Mouse (Mus musculus) bone marrow, adult 2 months (tissue): ENCODE results near the gene Dynlt1f.
"Not testable (repeated sequence)": the region's sequence is repeated elsewhere in the genome, so short reads cannot be mapped to it uniquely, and the experiment has no call there.

Experiments used
- CTCF ChIP-seq: fragments of 200-500 bp; IDR thresholded peaks from 2 replicates; pipeline ENCODE4 v1.5.1; 2011; ENCODE audit warnings: low read length, control low read depth; ENCODE audit not compliant: control insufficient read depth, insufficient read depth
- POLR2A ChIP-seq: fragments of 200-500 bp; IDR thresholded peaks from 2 replicates; pipeline ENCODE4 v1.6.1; 2011; ENCODE audit warnings: low read depth, mild to moderate bottlenecking, control low read depth, low read length, borderline replicate concordance; ENCODE audit not compliant: control insufficient read depth

DNA sequence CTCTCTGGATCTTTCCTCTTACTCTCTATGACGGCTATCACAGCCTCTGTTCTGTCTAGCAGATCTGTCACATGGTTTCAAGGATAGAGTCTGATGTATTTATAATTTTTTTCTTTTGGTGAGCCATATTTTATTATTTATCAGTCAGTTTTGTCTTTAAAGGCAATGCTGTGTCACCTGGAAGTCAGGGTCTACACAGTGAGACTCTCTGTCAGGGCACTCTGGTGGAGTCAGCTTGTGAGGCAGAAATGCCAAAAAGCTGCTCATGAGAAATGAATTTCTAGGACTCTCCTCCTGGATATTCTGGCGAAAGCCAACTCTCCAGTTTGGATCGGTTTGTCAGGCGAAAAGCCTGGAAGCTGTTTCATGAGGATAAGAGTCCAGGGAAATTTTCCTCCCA is 19.9 kb downstream of the Dynlt1f start:
- not testable (repeated sequence) for TF ChIP-seq POLR2A, CTCF
